Mouse (Mus musculus) liver, embryonic 12.5 days (tissue): ENCODE results near the gene Nav3. TPM values are rescaled to one million over a fixed set of nuclear protein-coding genes. Genes with fewer than 3 reads are reported as not detected.
A peak's percentile ranks its signal among the peaks of the same experiment; 100 is the strongest.

Experiments
- ATAC-seq: fragments of 200-750 bp; cut with Nextera tagmentation; 2 replicates; pipeline ENCODE4 v1.8.0; 2017; ENCODE audit warnings: moderate number of reproducible peaks, mild to moderate bottlenecking, moderate library complexity
- H3K27ac ChIP-seq: fragments of 300-500 bp; sonication (generic); 2 replicates; pipeline ENCODE4 v1.5.1; 2016; ENCODE audit warnings: mild to moderate bottlenecking
- H3K27me3 ChIP-seq: fragments of 300-500 bp; sonication (generic); replicated peaks from 2 replicates; pipeline ENCODE4 v1.6.1; 2016; ENCODE audit warnings: mild to moderate bottlenecking, moderate library complexity
- H3K36me3 ChIP-seq: fragments of 300-500 bp; sonication (generic); 2 replicates; pipeline ENCODE4 v1.6.1; 2016; ENCODE audit warnings: mild to moderate bottlenecking, moderate library complexity
- H3K4me1 ChIP-seq: fragments of 300-500 bp; sonication (generic); 2 replicates; pipeline ENCODE4 v1.6.1; 2016
- H3K4me2 ChIP-seq: fragments of 300-500 bp; sonication (generic); 2 replicates; pipeline ENCODE4 v1.6.1; 2016; ENCODE audit warnings: mild to moderate bottlenecking, moderate library complexity
- H3K4me3 ChIP-seq: fragments of 300-500 bp; sonication (generic); 2 replicates; pipeline ENCODE4 v1.5.1; 2016; ENCODE audit warnings: mild to moderate bottlenecking, moderate library complexity
- H3K9ac ChIP-seq: fragments of 300-500 bp; sonication (generic); 2 replicates; pipeline ENCODE4 v1.6.1; 2016; ENCODE audit warnings: mild to moderate bottlenecking, moderate library complexity
- H3K9me3 ChIP-seq: fragments of 300-500 bp; sonication (generic); replicated peaks from 2 replicates; pipeline ENCODE4 v1.6.1; 2016; ENCODE audit warnings: mild to moderate bottlenecking, moderate library complexity
- WGBS: fragments of 180-500 bp; shearing (Covaris S2); methylation state at CpG from one replicate; pipeline ENCODE4 v1.1.7; 2016; ENCODE audit not compliant: insufficient replicate concordance; 5-methylcytosine and 5-hydroxymethylcytosine counted together
- polyA plus RNA-seq: library from polyadenylated mRNA; unstranded; fragments of >200 nt; fragmentation: Nextera tagmentation; extraction: Ambion mirVana; gene quantifications from 2 replicates; pipeline ENCODE4 v1.2.1, GENCODE M21; 2016

Nav3 gene
- polyA plus RNA-seq, 1 experiment from 2014 or later = 0.13 TPM

DNA sequence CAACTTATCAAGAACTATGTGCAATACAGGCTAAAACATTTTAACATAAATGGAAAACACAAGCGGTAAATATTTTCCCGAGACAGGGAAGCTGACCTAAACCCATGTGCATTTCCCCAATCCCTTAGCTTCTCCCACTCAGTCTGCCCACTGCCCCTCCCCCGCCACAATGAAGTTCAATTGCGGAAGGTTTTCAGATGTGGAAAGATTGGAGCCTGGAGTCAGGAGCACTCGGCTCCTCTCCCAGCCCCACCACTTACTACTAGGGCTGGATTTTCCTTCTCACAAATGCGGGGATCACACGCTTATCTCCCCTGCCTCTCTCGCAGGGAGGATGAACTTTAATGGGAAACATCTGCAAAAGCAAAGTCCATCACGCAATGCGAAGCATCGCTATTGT lies 534.6 kb downstream of the Nav3 start:
- no peak overlapping the region for H3K9ac ChIP-seq
- H3K27me3 ChIP-seq = no peaks in the 10 kb centered on the region
- 46% methylated on average over 11 of the region's 11 CpGs for WGBS
- H3K4me3 ChIP-seq = no peak overlapping the region
- no peak overlapping the region for H3K4me2 ChIP-seq
- H3K36me3 ChIP-seq = no peaks in the 10 kb centered on the region
- no peak overlapping the region for H3K27ac ChIP-seq
- H3K9me3 ChIP-seq = no peaks in the 10 kb centered on the region
- H3K4me1 ChIP-seq = no peaks in the 10 kb centered on the region
- no peak for ATAC-seq

DNA sequence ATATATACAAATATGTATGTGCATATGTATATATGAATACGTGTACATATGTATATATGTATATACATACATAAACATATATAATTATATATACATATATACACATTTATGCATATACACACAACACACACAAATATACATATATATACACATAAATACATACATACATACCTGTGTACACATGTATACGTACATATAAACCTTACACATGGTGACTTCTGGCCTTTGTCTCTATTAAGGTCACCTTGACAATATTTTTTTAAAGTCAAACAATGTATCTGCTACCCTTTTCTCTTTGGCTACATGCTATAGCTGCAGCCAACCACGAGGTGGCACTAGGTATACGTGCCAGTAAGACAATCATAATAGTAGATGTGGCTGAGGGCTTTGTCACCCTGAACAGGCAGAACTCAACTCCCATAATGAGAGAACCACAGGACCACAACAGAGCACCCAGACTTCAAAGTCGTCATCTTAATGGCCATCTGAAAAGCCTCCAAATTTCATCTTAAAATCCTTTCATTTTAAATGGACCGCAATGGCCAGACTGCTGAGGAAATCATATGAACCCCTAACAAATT lies 535.3 kb downstream of the Nav3 start:
- no peaks in the 10 kb centered on the region for H3K4me1 ChIP-seq
- 12% methylated on average over 6 of the region's 6 CpGs for WGBS
- 0 out of 2 replicates have a peak, but pooled peaks have one; percentile 44 for ATAC-seq
- no peaks in the 10 kb centered on the region for H3K27me3 ChIP-seq
- no peak overlapping the region for H3K27ac ChIP-seq
- no peaks in the 10 kb centered on the region for H3K9me3 ChIP-seq
- no peaks in the 10 kb centered on the region for H3K36me3 ChIP-seq
- H3K4me2 ChIP-seq = no peak overlapping the region
- no peak overlapping the region for H3K9ac ChIP-seq
- no peak overlapping the region for H3K4me3 ChIP-seq

DNA sequence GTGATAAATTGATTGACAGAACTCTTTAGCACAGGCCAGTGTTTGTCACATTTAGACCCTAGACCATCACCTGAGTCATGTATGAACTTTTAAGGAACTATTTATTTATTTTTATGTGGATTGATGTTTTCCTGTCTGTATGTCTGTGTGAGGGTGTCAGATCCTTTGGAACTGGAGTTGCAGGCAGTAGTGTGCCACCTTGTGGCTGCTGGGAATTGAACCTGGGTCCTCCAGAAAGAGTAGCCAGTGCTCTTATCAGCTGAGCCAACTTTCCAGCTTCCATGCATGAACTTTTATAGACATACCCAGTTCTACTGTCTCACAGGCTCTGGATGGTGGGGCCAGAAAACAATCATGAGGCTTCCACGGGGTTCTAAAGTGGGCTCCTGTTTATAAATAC lies 536.5 kb downstream of the Nav3 start:
- ATAC-seq = no peak
- no peaks in the 10 kb centered on the region for H3K9me3 ChIP-seq
- H3K9ac ChIP-seq = no peak overlapping the region
- no peak overlapping the region for H3K4me3 ChIP-seq
- H3K27me3 ChIP-seq = no peaks in the 10 kb centered on the region
- no peak overlapping the region for H3K27ac ChIP-seq
- no peaks in the 10 kb centered on the region for H3K4me1 ChIP-seq
- WGBS = 28% methylated on average over 1 of the region's 1 CpGs
- no peaks in the 10 kb centered on the region for H3K36me3 ChIP-seq
- H3K4me2 ChIP-seq = no peak overlapping the region

- no peak overlapping the region for H3K9ac ChIP-seq
- no peak overlapping the region for H3K4me3 ChIP-seq
- no peaks in the 10 kb centered on the region for H3K4me1 ChIP-seq
- no peak overlapping the region for H3K27ac ChIP-seq
- no peaks in the 10 kb centered on the region for H3K36me3 ChIP-seq
- ATAC-seq = no peak
- WGBS = 61% methylated on average over 4 of the region's 4 CpGs
- H3K4me2 ChIP-seq = no peak overlapping the region
- no peaks in the 10 kb centered on the region for H3K9me3 ChIP-seq
- no peaks in the 10 kb centered on the region for H3K27me3 ChIP-seq
Observed at GRCm38 (mm10) chr10:109907206-109907605, 548.8 kb downstream of the Nav3 start.

- Histone ChIP-seq H3K4me3 (no peak overlapping the region), H3K4me2 (no peak overlapping the region), H3K36me3 (no peaks in the 10 kb centered on the region), H3K4me1 (no peaks in the 10 kb centered on the region), H3K27me3 (no peaks in the 10 kb centered on the region), H3K27ac (no peak overlapping the region), H3K9me3 (no peaks in the 10 kb centered on the region), H3K9ac (no peak overlapping the region)
- no peak for ATAC-seq
- 55% methylated on average over 6 of the region's 6 CpGs for WGBS
Observed at GRCm38 (mm10) chr10:109906413-109906785, 549.6 kb downstream of the Nav3 start.

- Histone ChIP-seq H3K4me1 (no peaks in the 10 kb centered on the region), H3K4me3 (no peak overlapping the region), H3K9me3 (no peaks in the 10 kb centered on the region), H3K36me3 (no peaks in the 10 kb centered on the region), H3K27me3 (no peaks in the 10 kb centered on the region), H3K9ac (no peak overlapping the region), H3K27ac (no peak overlapping the region), H3K4me2 (no peak overlapping the region)
- ATAC-seq = no peak
- WGBS = 39% methylated on average over 9 of the region's 9 CpGs
Observed at GRCm38 (mm10) chr10:109905649-109906412, 550.2 kb downstream of the Nav3 start.

- H3K4me2 ChIP-seq = no peak overlapping the region
- no peaks in the 10 kb centered on the region for H3K4me1 ChIP-seq
- WGBS = 63% methylated on average over 1 of the region's 1 CpGs
- H3K36me3 ChIP-seq = no peaks in the 10 kb centered on the region
- H3K27ac ChIP-seq = no peak overlapping the region
- H3K9ac ChIP-seq = no peak overlapping the region
- ATAC-seq = no peak
- no peak overlapping the region for H3K4me3 ChIP-seq
- no peaks in the 10 kb centered on the region for H3K27me3 ChIP-seq
- H3K9me3 ChIP-seq = no peaks in the 10 kb centered on the region
Observed at GRCm38 (mm10) chr10:109904841-109905240, 551.2 kb downstream of the Nav3 start.

DNA sequence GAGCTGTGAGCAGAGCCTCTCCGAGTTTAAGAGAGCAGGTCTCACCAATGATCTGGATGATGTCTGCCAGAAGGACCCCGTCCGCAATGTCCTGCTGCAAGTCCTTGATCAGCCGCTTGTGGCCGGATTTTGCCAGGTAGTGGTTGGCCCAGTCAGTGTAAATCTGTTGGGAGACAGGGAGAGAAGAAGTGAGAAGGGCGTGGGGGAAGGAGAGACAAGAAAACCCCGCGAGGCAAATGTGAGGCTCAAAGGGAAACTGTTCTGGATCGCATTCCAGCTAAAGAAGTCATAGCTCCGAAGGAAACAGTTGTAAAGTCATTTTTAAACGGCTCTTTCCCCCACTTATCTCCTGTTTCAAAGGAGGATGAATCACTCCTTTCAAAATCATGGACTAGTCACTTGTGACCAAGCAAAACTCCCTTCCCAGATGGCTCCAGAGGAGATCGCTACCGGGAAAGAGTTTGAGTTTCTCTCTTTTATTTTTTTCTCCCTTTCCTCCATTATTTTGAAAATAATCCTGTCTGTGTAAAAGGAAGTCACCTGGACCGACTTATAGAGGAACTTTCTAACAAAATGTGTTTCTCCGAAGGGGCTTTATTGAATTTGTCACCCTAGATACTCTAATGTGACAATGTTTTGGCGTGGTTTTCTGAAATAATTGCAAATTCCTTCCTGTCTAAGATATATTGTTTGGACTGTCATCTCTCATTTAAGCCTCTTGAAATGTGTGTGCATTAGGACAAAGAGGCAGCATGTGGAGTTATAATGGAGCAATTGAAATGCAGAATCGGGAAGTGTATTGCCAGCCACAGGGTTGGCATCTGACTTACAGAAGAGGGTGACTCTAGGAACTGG lies 552.1 kb downstream of the Nav3 start:
- no peak for ATAC-seq
- Histone ChIP-seq H3K4me3 (no peak overlapping the region), H3K9ac (no peak overlapping the region), H3K9me3 (no peaks in the 10 kb centered on the region), H3K27me3 (no peaks in the 10 kb centered on the region), H3K27ac (no peak overlapping the region), H3K4me2 (no peak overlapping the region), H3K36me3 (no peaks in the 10 kb centered on the region), H3K4me1 (no peaks in the 10 kb centered on the region)
- 67% methylated on average over 17 of the region's 17 CpGs for WGBS

GRCm38 (mm10) chr10:109903241-109903640 lies 552.8 kb downstream of the Nav3 start:
- H3K27ac ChIP-seq = no peak overlapping the region
- H3K4me1 ChIP-seq = no peaks in the 10 kb centered on the region
- H3K4me3 ChIP-seq = no peak overlapping the region
- no peaks in the 10 kb centered on the region for H3K9me3 ChIP-seq
- H3K36me3 ChIP-seq = no peaks in the 10 kb centered on the region
- no peak overlapping the region for H3K9ac ChIP-seq
- no peak for ATAC-seq
- H3K4me2 ChIP-seq = no peak overlapping the region
- H3K27me3 ChIP-seq = no peaks in the 10 kb centered on the region
- 68% methylated on average over 4 of the region's 4 CpGs for WGBS

DNA sequence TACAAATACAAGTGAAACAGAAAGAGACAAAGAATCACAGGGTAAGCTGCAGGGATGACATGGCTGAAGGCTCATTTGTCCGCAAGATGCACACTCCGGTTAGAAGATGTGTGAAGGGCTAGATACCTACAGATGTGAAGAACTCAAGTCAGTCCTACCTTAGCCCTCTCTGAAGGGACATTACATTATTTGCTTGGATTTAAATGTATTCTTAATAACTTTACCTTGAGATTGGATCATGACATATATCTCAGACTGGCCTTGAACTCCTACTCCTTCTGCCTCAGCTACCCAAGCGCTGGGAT lies 566.9 kb downstream of the Nav3 start:
- H3K9ac ChIP-seq = no peak overlapping the region
- H3K27ac ChIP-seq = no peak overlapping the region
- H3K27me3 ChIP-seq = no peaks in the 10 kb centered on the region
- H3K4me1 ChIP-seq = no peaks in the 10 kb centered on the region
- H3K4me2 ChIP-seq = no peak overlapping the region
- ATAC-seq = no peak
- WGBS = 83% methylated on average over 3 of the region's 3 CpGs
- H3K9me3 ChIP-seq = no peaks in the 10 kb centered on the region
- H3K36me3 ChIP-seq = no peaks in the 10 kb centered on the region
- H3K4me3 ChIP-seq = no peak overlapping the region

DNA sequence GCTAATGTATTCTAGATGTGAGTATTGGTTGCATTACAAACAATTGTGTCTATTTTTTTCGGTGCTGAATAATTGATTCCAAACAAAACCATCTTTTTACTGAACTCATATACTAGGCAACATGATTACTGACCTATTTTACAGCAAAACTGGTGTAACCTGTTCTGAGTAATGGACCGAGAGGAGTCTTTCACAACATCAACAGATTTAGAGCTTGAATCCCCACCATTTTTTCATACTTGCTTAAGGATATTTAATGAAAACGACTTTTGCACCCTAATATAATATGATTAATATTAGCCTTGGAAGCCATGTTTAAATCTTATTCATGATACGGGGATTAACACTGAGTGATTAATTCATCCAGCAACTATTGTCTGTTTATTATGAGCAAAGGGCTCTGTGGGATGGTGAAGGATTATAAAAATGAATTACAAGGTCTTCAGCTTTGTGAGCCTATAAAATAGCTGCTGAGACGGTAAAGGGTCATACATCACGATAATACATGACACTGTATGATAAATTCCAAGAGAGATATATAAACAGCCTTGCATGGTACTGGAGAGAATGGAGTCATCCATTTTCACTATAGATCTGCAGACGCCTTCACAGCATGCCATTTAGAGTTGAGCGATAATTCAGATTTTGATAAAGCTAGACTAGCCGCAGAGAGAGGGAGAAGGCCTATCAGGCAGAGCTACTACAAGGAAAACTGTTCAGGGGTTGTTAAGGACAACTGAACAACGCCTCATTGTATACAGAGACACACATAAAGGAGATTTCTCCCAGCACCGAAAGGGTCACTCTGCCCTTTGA lies 567.4 kb downstream of the Nav3 start:
- H3K9ac ChIP-seq = no peak overlapping the region
- no peak overlapping the region for H3K4me3 ChIP-seq
- H3K4me2 ChIP-seq = no peak overlapping the region
- no peaks in the 10 kb centered on the region for H3K27me3 ChIP-seq
- H3K27ac ChIP-seq = no peak overlapping the region
- no peaks in the 10 kb centered on the region for H3K9me3 ChIP-seq
- ATAC-seq = no peak
- no peaks in the 10 kb centered on the region for H3K36me3 ChIP-seq
- 66% methylated on average over 11 of the region's 11 CpGs for WGBS
- H3K4me1 ChIP-seq = no peaks in the 10 kb centered on the region

DNA sequence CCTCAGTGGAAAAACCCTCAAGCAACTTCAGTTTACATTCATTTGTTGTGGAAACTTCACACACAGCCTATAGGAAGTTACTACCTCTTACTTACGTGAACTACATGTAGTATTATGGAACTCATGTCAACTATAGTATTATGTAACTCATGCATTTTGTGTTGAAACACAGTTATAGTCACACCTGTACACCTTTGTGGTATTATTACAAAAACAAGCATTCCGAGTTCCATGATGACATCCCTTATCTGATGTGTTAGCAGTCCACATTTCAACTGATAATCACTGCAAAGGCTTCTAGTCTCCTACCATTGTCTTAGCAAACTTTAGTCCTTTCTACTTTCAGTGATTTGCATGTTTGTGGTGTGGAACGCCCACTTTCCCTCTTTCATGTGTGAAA lies 568.8 kb downstream of the Nav3 start:
- Histone ChIP-seq H3K36me3 (no peaks in the 10 kb centered on the region), H3K4me2 (no peak overlapping the region), H3K9me3 (no peaks in the 10 kb centered on the region), H3K27me3 (no peaks in the 10 kb centered on the region), H3K9ac (no peak overlapping the region), H3K4me1 (no peaks in the 10 kb centered on the region), H3K4me3 (no peak overlapping the region), H3K27ac (no peak overlapping the region)
- 59% methylated on average over 3 of the region's 3 CpGs for WGBS
- ATAC-seq = no peak
